In genomic region chr19:53809185-53809861, GRCm38 (mm10) we compare ENCODE assay signal across 8 mouse cellular contexts.
DNase-seq lines count a peak whose midpoint lies in the region; ATAC-seq and TF ChIP-seq lines count a peak whose summit lies in the region.

No protein-coding gene starts in this region.

- H3K4me3 ChIP-seq in kidney, embryonic 15.5 days (replicated peaks): no peak overlapping the region
- H3K4me3 ChIP-seq in MEL (ENCODE audit: control insufficient read depth in 1 of 2, insufficient read depth in 1 of 2, low read depth in 2 of 2, low read length in 2 of 2): peak overlapping the region; percentile 20 to 24
- no peak overlapping the region for H3K4me3 ChIP-seq in heart, embryonic 16.5 days (ENCODE audit: low read length)
- no peak overlapping the region for H3K4me3 ChIP-seq in liver, postnatal 0 days (ENCODE audit: low read depth, low read length)

- H3K9me3 ChIP-seq in kidney, embryonic 15.5 days (replicated peaks): no peaks in the 10 kb centered on the region
- no peaks in the 10 kb centered on the region for H3K9me3 ChIP-seq in MEL (replicated peaks; ENCODE audit: insufficient read depth, low read length)
- no peaks in the 10 kb centered on the region for H3K9me3 ChIP-seq in heart, embryonic 16.5 days (replicated peaks; ENCODE audit: control insufficient read depth, low read length)
- no peaks in the 10 kb centered on the region for H3K9me3 ChIP-seq in liver, postnatal 0 days (ENCODE audit: low read length)

- no peak; the same call in 1 of the 2 replicates for TF ChIP-seq RAD21 in MEL (IDR thresholded peaks at IDR 0.05; ENCODE audit: low read depth, low read length)

- no peaks in the 10 kb centered on the region; the same call in none of the 2 replicates for H3K79me2 ChIP-seq in MEL (ENCODE audit: control insufficient read depth, insufficient read depth, low read length, poor library complexity)

- DNase-seq in kidney, adult 11 months: no peak
- peak; percentile 90 for DNase-seq in MEL (ENCODE audit: low read depth, low spot score)
- DNase-seq in liver, postnatal 0 days: no peak
- no peak for DNase-seq in cerebellum, postnatal 10 days
- DNase-seq in urinary bladder, postnatal 25 days (ENCODE audit: low spot score): no peak
- DNase-seq in gastrocnemius, postnatal 10 days: no peak

- TF ChIP-seq POLR2A in MEL (IDR thresholded peaks at IDR 0.05; ENCODE audit: control insufficient read depth in 1 of 2, insufficient read depth in 1 of 2, low read depth in 1 of 2, low read length in 2 of 2, poor library complexity in 1 of 2): no peak

- H3K4me2 ChIP-seq in kidney, embryonic 15.5 days: no peak overlapping the region
- H3K4me2 ChIP-seq in heart, embryonic 16.5 days (ENCODE audit: low read depth, low read length): peak overlapping the region; percentile 34
- peak overlapping the region; percentile 47 for H3K4me2 ChIP-seq in liver, postnatal 0 days (ENCODE audit: low read depth, low read length)

- WGBS in kidney, embryonic 15.5 days: 50% methylated on average over 7 of the region's 7 CpGs
- WGBS in heart, embryonic 16.5 days: 20% methylated on average over 7 of the region's 7 CpGs
- 40% methylated on average over 7 of the region's 7 CpGs for WGBS in liver, postnatal 0 days (ENCODE audit: insufficient replicate concordance)

- TF ChIP-seq EP300 in MEL (IDR thresholded peaks at IDR 0.05; ENCODE audit: low read depth in 1 of 2, low read length in 2 of 2): peak in 1 of 2 experiments; percentile 63; a peak in 3 of 4 replicates
- no peak for TF ChIP-seq EP300 in liver, postnatal 0 days (IDR thresholded peaks at IDR 0.05; ENCODE audit: low read depth)

- TF ChIP-seq CTCF in MEL (IDR thresholded peaks at IDR 0.05 in 2 of 3, conservative IDR thresholded peaks at IDR 0.05 in 1 of 3; ENCODE audit: control insufficient read depth in 1 of 3, insufficient read depth in 1 of 3, low read depth in 2 of 3, low read length in 3 of 3, poor library complexity in 1 of 3, severe bottlenecking in 1 of 3): no peak
- TF ChIP-seq CTCF in liver, postnatal 0 days (IDR thresholded peaks at IDR 0.05; ENCODE audit: low read depth): no peak

- ATAC-seq in kidney, embryonic 15.5 days (replicated peaks; ENCODE audit: low FRiP score): peak; percentile 8; the same call in 1 of the 2 replicates
- ATAC-seq in heart, embryonic 16.5 days (replicated peaks; ENCODE audit: extremely low read depth, insufficient read depth, low FRiP score): peak; percentile 12; the same call in 1 of the 2 replicates
- peak; percentile 68 for ATAC-seq in liver, postnatal 0 days

- H3K27ac ChIP-seq in kidney, embryonic 15.5 days: peak overlapping the region; percentile 81
- H3K27ac ChIP-seq in MEL (ENCODE audit: control insufficient read depth, low read depth, low read length): peak overlapping the region; percentile 88
- peak overlapping the region; percentile 87 for H3K27ac ChIP-seq in heart, embryonic 16.5 days (ENCODE audit: low read length)
- no peak overlapping the region for H3K27ac ChIP-seq in liver, postnatal 0 days (ENCODE audit: low read depth)

- no peak overlapping the region for H3K9ac ChIP-seq in kidney, embryonic 15.5 days
- H3K9ac ChIP-seq in MEL (ENCODE audit: control insufficient read depth, low read depth, low read length, poor library complexity, severe bottlenecking): peak overlapping the region; percentile 42
- peak overlapping the region; percentile 0; the same call in 1 of the 2 replicates for H3K9ac ChIP-seq in heart, embryonic 16.5 days (ENCODE audit: low read length)
- no peak overlapping the region for H3K9ac ChIP-seq in liver, postnatal 0 days (replicated peaks)

- H3K4me1 ChIP-seq in kidney, embryonic 15.5 days: peaks cover 45% of the 10 kb centered on the region
- peaks cover 30 to 49% of the 10 kb centered on the region in 2 experiments for H3K4me1 ChIP-seq in MEL (ENCODE audit: control insufficient read depth in 1 of 2, insufficient read depth in 2 of 2, low read length in 2 of 2)
- H3K4me1 ChIP-seq in heart, embryonic 16.5 days (ENCODE audit: control insufficient read depth, insufficient read depth, low read length): peaks cover 64% of the 10 kb centered on the region
- peaks cover 20% of the 10 kb centered on the region for H3K4me1 ChIP-seq in liver, postnatal 0 days (ENCODE audit: insufficient read depth)

- no peaks in the 10 kb centered on the region for H3K27me3 ChIP-seq in kidney, embryonic 15.5 days
- H3K27me3 ChIP-seq in MEL (ENCODE audit: control insufficient read depth in 1 of 2, insufficient read depth in 2 of 2, low read length in 2 of 2): no peaks in the 10 kb centered on the region
- H3K27me3 ChIP-seq in heart, embryonic 16.5 days (ENCODE audit: control insufficient read depth, insufficient read depth, low read length): no peaks in the 10 kb centered on the region
- H3K27me3 ChIP-seq in liver, postnatal 0 days (ENCODE audit: insufficient read depth, low read length): no peaks in the 10 kb centered on the region

- no peaks in the 10 kb centered on the region for H3K36me3 ChIP-seq in kidney, embryonic 15.5 days
- peaks cover 0 to 49% of the 10 kb centered on the region in 2 experiments; a peak in 2 of 4 replicates for H3K36me3 ChIP-seq in MEL (ENCODE audit: control insufficient read depth in 1 of 2, insufficient read depth in 2 of 2, low read length in 2 of 2)
- peaks cover 6% of the 10 kb centered on the region; the same call in 1 of the 2 replicates for H3K36me3 ChIP-seq in heart, embryonic 16.5 days (ENCODE audit: control insufficient read depth, insufficient read depth)
- H3K36me3 ChIP-seq in liver, postnatal 0 days (replicated peaks; ENCODE audit: insufficient read depth, low read length): no peaks in the 10 kb centered on the region

TF ChIP-seq in MEL, 35 proteins besides CTCF, POLR2A, EP300 and RAD21:
- TF ChIP-seq ZNF384 (IDR thresholded peaks at IDR 0.05; ENCODE audit: low read depth, low read length) (peak; percentile 87), SIN3A (IDR thresholded peaks at IDR 0.05; ENCODE audit: low read length) (peak; percentile 60; the same call in 1 of the 2 replicates), TAL1 (IDR thresholded peaks at IDR 0.05; ENCODE audit: low read length) (peak; percentile 84), MYC (IDR thresholded peaks at IDR 0.05; ENCODE audit: low read depth, low read length) (0 out of 2 replicates have a peak, but pooled peaks have one; percentile 31), MXI1 (IDR thresholded peaks at IDR 0.05; ENCODE audit: low read depth, low read length) (peak; percentile 86), CHD1 (IDR thresholded peaks at IDR 0.05; ENCODE audit: low read depth, low read length) (peak; percentile 65; the same call in 1 of the 2 replicates), JUND (IDR thresholded peaks at IDR 0.05; ENCODE audit: low read depth, low read length) (no peak), SMC3 (IDR thresholded peaks at IDR 0.05; ENCODE audit: low read depth, low read length) (no peak), ZKSCAN1 (IDR thresholded peaks at IDR 0.05; ENCODE audit: low read depth, low read length) (no peak), ELF1 (IDR thresholded peaks at IDR 0.05; ENCODE audit: low read depth, low read length) (0 out of 2 replicates have a peak, but pooled peaks have one; percentile 1), POLR2AphosphoS2 (IDR thresholded peaks at IDR 0.05; ENCODE audit: low read length) (no peak), CHD2 (IDR thresholded peaks at IDR 0.05; ENCODE audit: low read length) (no peak), POLR2AphosphoS5 (IDR thresholded peaks at IDR 0.05; ENCODE audit: borderline replicate concordance, low read depth, low read length) (no peak), ETS1 (IDR thresholded peaks at IDR 0.05; ENCODE audit: low read depth, low read length) (peak; percentile 58; the same call in 1 of the 2 replicates), KAT2A (conservative IDR thresholded peaks at IDR 0.05; ENCODE audit: low read depth, low read length) (no peak), TBP (IDR thresholded peaks at IDR 0.05; ENCODE audit: low read depth, low read length) (peak; percentile 33; the same call in 1 of the 2 replicates), BHLHE40 (IDR thresholded peaks at IDR 0.05; ENCODE audit: borderline replicate concordance, low read depth, low read length) (no peak), MAX (IDR thresholded peaks at IDR 0.05; ENCODE audit: low read length) (peak; percentile 52; the same call in 1 of the 2 replicates), NELFE (IDR thresholded peaks at IDR 0.05; ENCODE audit: low read depth, low read length) (no peak), UBTF (IDR thresholded peaks at IDR 0.05; ENCODE audit: borderline replicate concordance, insufficient read depth, low read depth, low read length) (no peak), HCFC1 (IDR thresholded peaks at IDR 0.05; ENCODE audit: low read depth, low read length) (no peak), USF2 (IDR thresholded peaks at IDR 0.05; ENCODE audit: borderline replicate concordance in 1 of 2, insufficient read depth in 1 of 2, low read depth in 1 of 2, low read length in 2 of 2) (no peak), TCF12 (IDR thresholded peaks at IDR 0.05; ENCODE audit: low read depth, low read length) (peak; percentile 80), GATA1 (IDR thresholded peaks at IDR 0.05; ENCODE audit: low read depth, low read length) (peak; percentile 44), MAFK (IDR thresholded peaks at IDR 0.05; ENCODE audit: borderline replicate concordance, low read depth, low read length) (no peak), MYB (IDR thresholded peaks at IDR 0.05; ENCODE audit: low read depth, low read length) (no peak), MEF2A (IDR thresholded peaks at IDR 0.05; ENCODE audit: extremely low read depth, insufficient replicate concordance, low read depth, low read length, poor library complexity, severe bottlenecking) (no peak; the same call in 1 of the 2 replicates), ZMIZ1 (IDR thresholded peaks at IDR 0.05; ENCODE audit: low read depth, low read length) (0 out of 2 replicates have a peak, but pooled peaks have one; percentile 33), RCOR1 (IDR thresholded peaks at IDR 0.05; ENCODE audit: low read depth, low read length) (peak; percentile 89), ZC3H11A (IDR thresholded peaks at IDR 0.05; ENCODE audit: low read depth, low read length) (no peak), E2F4 (IDR thresholded peaks at IDR 0.05; ENCODE audit: borderline replicate concordance, low read depth, low read length) (no peak), MAZ (IDR thresholded peaks at IDR 0.05; ENCODE audit: low read depth, low read length) (peak; percentile 76; the same call in 1 of the 2 replicates), GABPA (IDR thresholded peaks at IDR 0.05; ENCODE audit: low read depth, low read length) (no peak), USF1 (IDR thresholded peaks at IDR 0.05; ENCODE audit: low read depth, low read length) (no peak), NRF1 (IDR thresholded peaks at IDR 0.05; ENCODE audit: insufficient read depth, low read depth, low read length, poor library complexity, severe bottlenecking) (peak; percentile 39; the same call in 1 of the 2 replicates)

Comparison
In these comparisons a context has a peak if more than half of its experiments do, and no peak if none do; other contexts are left out.
1. ATAC-seq: peak in every context shown above with its lines; median percentile 68 in liver, postnatal 0 days; 12 in heart, embryonic 16.5 days; 8 in kidney, embryonic 15.5 days.
2. H3K4me3 ChIP-seq: peak in MEL (2 of 2); none in kidney, embryonic 15.5 days (single experiment), heart, embryonic 16.5 days (single experiment) and liver, postnatal 0 days (single experiment).
3. H3K9ac ChIP-seq: peak in MEL (single experiment) and heart, embryonic 16.5 days (single experiment); none in kidney, embryonic 15.5 days (single experiment) and liver, postnatal 0 days (single experiment).